Mouse (Mus musculus) erythroblast, embryonic 14.5 days (primary cell): Measurements from ENCODE around the gene Tcp11l1. TPM values are rescaled to one million over a fixed set of nuclear protein-coding genes. Genes with fewer than 3 reads are reported as not detected.
A peak's percentile ranks its signal among the peaks of the same experiment; 100 is the strongest.

Experiments
- H3K27me3 ChIP-seq: 2 replicates; pipeline ENCODE4 v1.6.1; 2012; ENCODE audit warnings: inconsistent platforms; ENCODE audit not compliant: control insufficient read depth
- H3K36me3 ChIP-seq: 2 replicates; pipeline ENCODE4 v1.6.1; 2012; ENCODE audit warnings: mild to moderate bottlenecking, inconsistent platforms; ENCODE audit not compliant: control insufficient read depth
- H3K4me1 ChIP-seq: 2 replicates; pipeline ENCODE4 v1.6.1; 2012; ENCODE audit warnings: inconsistent platforms; ENCODE audit not compliant: control insufficient read depth
- H3K4me3 ChIP-seq: replicated peaks from 2 replicates; pipeline ENCODE3; 2012; ENCODE audit warnings: moderate library complexity, mild to moderate bottlenecking, inconsistent platforms
- H3K9me3 ChIP-seq: 2 replicates; pipeline ENCODE4 v1.6.1; 2012; ENCODE audit warnings: low read length, inconsistent platforms, mixed read lengths; ENCODE audit not compliant: control insufficient read depth
- GATA1 ChIP-seq: IDR thresholded peaks from 2 replicates; pipeline ENCODE4 v1.6.1; 2012; ENCODE audit warnings: low read length, inconsistent platforms, mixed read lengths
- TAL1 ChIP-seq: IDR thresholded peaks from 3 replicates; pipeline ENCODE4 v1.6.1; 2012; ENCODE audit warnings: low read length, inconsistent platforms, mixed read lengths
- polyA plus RNA-seq: library from polyadenylated mRNA; stranded (reverse); fragments of >175 nt; gene quantifications from 2 replicates; pipeline ENCODE4 v1.2.3, GENCODE M21; 2012

Gene Tcp11l1
- 0.07 TPM in 1 of 2 replicates, not detected in the other for polyA plus RNA-seq

- Histone ChIP-seq H3K36me3 (no peaks in the 10 kb centered on the region), H3K9me3 (no peaks in the 10 kb centered on the region), H3K4me1 (peaks cover 14% of the 10 kb centered on the region), H3K4me3 (peak within 1 kb of the TSS; percentile 69), H3K27me3 (peaks cover 36% of the 10 kb centered on the region)
- TF ChIP-seq GATA1 = no peak
- TF ChIP-seq TAL1 = no peak
Observed at GRCm38 (mm10) chr2:104711585-104712485, at the start of gene Tcp11l1. Tcp11l1 (minus strand) TSS chr2:104712169.

GRCm38 (mm10) chr2:104750611-104751010, 38.6 kb upstream of the Tcp11l1 start:
- Histone ChIP-seq H3K4me1 (peaks cover 4% of the 10 kb centered on the region), H3K36me3 (no peaks in the 10 kb centered on the region), H3K27me3 (no peaks in the 10 kb centered on the region), H3K9me3 (no peaks in the 10 kb centered on the region), H3K4me3 (no peak overlapping the region)
- no peak for TF ChIP-seq GATA1
- TF ChIP-seq TAL1 = no peak

- H3K27me3 ChIP-seq = peaks cover 4% of the 10 kb centered on the region; the same call in 1 of the 2 replicates
- H3K9me3 ChIP-seq = no peaks in the 10 kb centered on the region
- H3K4me3 ChIP-seq = no peak overlapping the region
- H3K36me3 ChIP-seq = no peaks in the 10 kb centered on the region
- TF ChIP-seq GATA1 = no peak
- no peak for TF ChIP-seq TAL1
- peaks cover 4% of the 10 kb centered on the region for H3K4me1 ChIP-seq
Observed at GRCm38 (mm10) chr2:104748652-104749183, 36.7 kb upstream of the Tcp11l1 start.

GRCm38 (mm10) chr2:104746251-104746650, 34.3 kb upstream of the Tcp11l1 start:
- peaks cover 15% of the 10 kb centered on the region for H3K4me1 ChIP-seq
- H3K27me3 ChIP-seq = peaks cover 28% of the 10 kb centered on the region
- no peaks in the 10 kb centered on the region for H3K36me3 ChIP-seq
- TF ChIP-seq GATA1 = no peak
- no peak for TF ChIP-seq TAL1
- no peak overlapping the region for H3K4me3 ChIP-seq
- no peaks in the 10 kb centered on the region for H3K9me3 ChIP-seq

- no peak for TF ChIP-seq GATA1
- TF ChIP-seq TAL1 = no peak
Observed at GRCm38 (mm10) chr2:104743971-104744370, 32.0 kb upstream of the Tcp11l1 start.

GRCm38 (mm10) chr2:104743160-104743559, 31.2 kb upstream of the Tcp11l1 start:
- Histone ChIP-seq H3K4me3 (peak overlapping the region; percentile 69), H3K27me3 (peaks cover 45% of the 10 kb centered on the region), H3K9me3 (no peaks in the 10 kb centered on the region), H3K36me3 (no peaks in the 10 kb centered on the region), H3K4me1 (peaks cover 15% of the 10 kb centered on the region)
- TF ChIP-seq GATA1 (no peak), TAL1 (no peak)

More at GRCm38 (mm10) chr2:104743971-104744370, 32.0 kb upstream of the Tcp11l1 start:
- Histone ChIP-seq H3K9me3 (no peaks in the 10 kb centered on the region), H3K36me3 (no peaks in the 10 kb centered on the region), H3K4me1 (peaks cover 15% of the 10 kb centered on the region), H3K4me3 (no peak overlapping the region), H3K27me3 (peaks cover 43% of the 10 kb centered on the region)

GRCm38 (mm10) chr2:104742741-104743064, 30.7 kb upstream of the Tcp11l1 start, which contains the start of gene Depdc7:
Depdc7 (minus strand) TSS chr2:104742878.
- no peak for TF ChIP-seq GATA1
- no peak for TF ChIP-seq TAL1
- Histone ChIP-seq H3K4me1 (peaks cover 15% of the 10 kb centered on the region), H3K27me3 (peaks cover 45% of the 10 kb centered on the region), H3K4me3 (peak within 1 kb of the TSS; percentile 69), H3K36me3 (no peaks in the 10 kb centered on the region), H3K9me3 (no peaks in the 10 kb centered on the region)

- TF ChIP-seq TAL1 (no peak), GATA1 (no peak)
- Histone ChIP-seq H3K4me1 (peaks cover 15% of the 10 kb centered on the region), H3K9me3 (no peaks in the 10 kb centered on the region), H3K4me3 (peak overlapping the region; percentile 69), H3K36me3 (no peaks in the 10 kb centered on the region), H3K27me3 (peaks cover 45% of the 10 kb centered on the region)
Observed at GRCm38 (mm10) chr2:104741896-104742740, 30.1 kb upstream of the Tcp11l1 start.
